Mouse (Mus musculus) heart, embryonic 14.5 days (tissue): ENCODE results near the gene C130032M10Rik. TPM values are rescaled to one million over a fixed set of nuclear protein-coding genes. Genes with fewer than 3 reads are reported as not detected.

Experiments
- ATAC-seq: fragments of 200-750 bp; cut with Nextera tagmentation; 2 replicates; pipeline ENCODE4 v1.8.0; 2017; ENCODE audit warnings: low read depth, moderate TSS enrichment; ENCODE audit not compliant: insufficient number of reproducible peaks, insufficient read depth, low FRiP score
- H3K27ac ChIP-seq, 2 experiments: fragments of 200-500 bp in 1 of 2; fragments of 300-500 bp in 1 of 2; sonication (generic) in 1 of 2; replicated peaks in 1 of 2; 2 replicates each; pipeline ENCODE4 v1.5.1; 2012 to 2014; ENCODE audit warnings: low read depth in 2 of 2, low read length in 2 of 2, control low read depth in 1 of 2, mild to moderate bottlenecking in 1 of 2, mixed read lengths in 1 of 2; ENCODE audit not compliant: control insufficient read depth in 1 of 2, insufficient read depth in 1 of 2
- H3K27me3 ChIP-seq: fragments of 300-500 bp; sonication (generic); 2 replicates; pipeline ENCODE4 v1.6.1; 2014; ENCODE audit warnings: mild to moderate bottlenecking, low read length, control low read depth; ENCODE audit not compliant: control insufficient read depth, insufficient read depth
- H3K36me3 ChIP-seq: fragments of 300-500 bp; sonication (generic); 2 replicates; pipeline ENCODE4 v1.6.1; 2014; ENCODE audit warnings: mild to moderate bottlenecking, control low read depth, low read length, mixed read lengths; ENCODE audit not compliant: control insufficient read depth, insufficient read depth
- H3K4me1 ChIP-seq, 2 experiments: fragments of 200-500 bp in 1 of 2; fragments of 300-500 bp in 1 of 2; sonication (generic) in 1 of 2; 2 replicates each; pipeline ENCODE4 v1.6.1; 2012 to 2014; ENCODE audit warnings: low read length in 2 of 2, control low read depth in 1 of 2, mixed read lengths in 1 of 2; ENCODE audit not compliant: control insufficient read depth in 2 of 2, insufficient read depth in 2 of 2
- H3K4me2 ChIP-seq: fragments of 300-500 bp; sonication (generic); 2 replicates; pipeline ENCODE4 v1.6.1; 2014; ENCODE audit warnings: mild to moderate bottlenecking, low read length
- H3K4me3 ChIP-seq, 2 experiments: fragments of 200-500 bp in 1 of 2; fragments of 300-500 bp in 1 of 2; sonication (generic) in 1 of 2; 2 replicates each; pipeline ENCODE4 v1.5.1; 2012 to 2014; ENCODE audit warnings: low read length in 2 of 2, mild to moderate bottlenecking in 2 of 2, control low read depth in 1 of 2, low read depth in 1 of 2, moderate library complexity in 1 of 2; ENCODE audit not compliant: control insufficient read depth in 1 of 2, insufficient read depth in 1 of 2
- H3K9ac ChIP-seq: fragments of 300-500 bp; sonication (generic); 2 replicates; pipeline ENCODE4 v1.6.1; 2014; ENCODE audit warnings: mild to moderate bottlenecking, low read length
- H3K9me3 ChIP-seq: fragments of 300-500 bp; sonication (generic); 2 replicates; pipeline ENCODE4 v1.6.1; 2016; ENCODE audit warnings: low read length, control low read depth; ENCODE audit not compliant: control insufficient read depth
- WGBS: fragments of 180-500 bp; shearing (Covaris S2); extraction: QIAGEN DNeasy Blood & Tissue Kit; methylation state at CpG from one replicate; pipeline ENCODE4 v1.1.7; 2014; 5-methylcytosine and 5-hydroxymethylcytosine counted together
- polyA plus RNA-seq: library from polyadenylated mRNA; unstranded; fragments of >200 nt; fragmentation: Nextera tagmentation; extraction: Ambion mirVana; gene quantifications from 2 replicates; pipeline ENCODE4 v1.2.1, GENCODE M21; 2014

C130032M10Rik gene
- polyA plus RNA-seq, 1 experiment from 2014 or later = 0.77 TPM

DNA sequence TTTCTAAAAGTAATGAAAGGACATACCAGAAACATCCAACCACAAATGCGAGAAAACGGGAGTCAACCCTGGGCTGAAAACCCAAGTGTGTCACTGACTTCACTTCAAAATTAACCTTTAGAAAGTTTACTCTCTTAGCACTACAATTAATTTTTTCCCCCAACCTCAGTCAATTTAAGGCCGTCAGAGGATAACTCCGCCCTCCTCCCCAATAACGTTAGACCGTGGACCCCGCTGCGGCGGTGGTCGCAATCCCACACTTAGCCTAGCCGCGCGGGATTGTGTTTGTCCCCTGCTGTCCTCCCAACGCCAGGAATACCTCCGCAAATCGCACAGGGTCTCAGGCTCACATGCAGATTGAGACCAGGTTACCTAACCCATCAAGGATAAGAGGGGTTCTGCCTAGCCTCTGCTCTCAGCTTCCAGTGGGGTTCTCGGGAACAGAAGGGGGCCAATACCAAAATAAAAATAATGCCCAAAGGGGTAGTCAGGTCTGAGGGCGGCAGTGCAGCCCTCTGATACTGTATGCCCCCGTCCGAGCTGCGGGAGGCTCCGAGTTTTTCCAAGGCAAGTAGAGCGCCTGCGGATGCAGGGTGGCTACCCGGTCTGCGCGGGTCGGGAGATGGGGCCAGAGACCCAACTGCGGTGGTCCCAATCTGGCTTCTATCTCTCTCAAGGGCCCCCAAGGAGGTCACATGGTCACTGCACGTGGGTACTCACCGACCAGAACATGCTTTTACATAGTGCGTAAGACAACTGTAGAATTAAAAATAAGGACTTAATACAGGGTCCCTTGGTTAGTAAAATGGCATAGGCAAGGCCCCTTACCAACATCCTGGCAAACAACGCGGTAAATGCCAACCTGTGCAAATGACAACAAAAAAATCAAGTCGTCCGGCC is 45.5 kb downstream of the C130032M10Rik start:
- H3K27me3 ChIP-seq = peaks cover 68% of the 10 kb centered on the region
- H3K4me1 ChIP-seq = peaks cover 4 to 26% of the 10 kb centered on the region in 2 experiments; a peak in 3 of 4 replicates
- H3K27ac ChIP-seq = no peak overlapping the region
- H3K4me2 ChIP-seq = peak overlapping the region; percentile 96
- no peaks in the 10 kb centered on the region for H3K36me3 ChIP-seq
- no peak overlapping the region for H3K9ac ChIP-seq
- no peak for ATAC-seq
- H3K9me3 ChIP-seq = no peaks in the 10 kb centered on the region
- peak overlapping the region; percentile 35 to 55 for H3K4me3 ChIP-seq
- WGBS = 6% methylated on average over 36 of the region's 36 CpGs

DNA sequence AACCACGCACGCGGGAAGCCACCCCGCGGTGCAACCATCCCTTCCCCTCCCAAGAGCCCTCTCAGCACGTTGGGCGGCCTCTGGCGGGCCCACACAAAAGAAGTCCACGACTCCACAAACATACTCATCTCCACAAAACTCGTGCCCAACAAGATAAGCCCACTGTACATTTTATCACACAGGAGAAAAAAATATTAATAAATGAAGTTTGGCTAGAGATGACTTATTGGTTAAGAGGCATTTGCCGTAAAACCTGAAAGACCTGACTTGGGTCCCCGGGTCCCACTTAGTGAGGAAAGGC is 46.1 kb downstream of the C130032M10Rik start:
- H3K27ac ChIP-seq = no peak overlapping the region
- 4% methylated on average over 12 of the region's 12 CpGs for WGBS
- peak overlapping the region; percentile 96 for H3K4me2 ChIP-seq
- H3K9ac ChIP-seq = no peak overlapping the region
- H3K4me3 ChIP-seq = peak overlapping the region; percentile 35 to 55
- H3K27me3 ChIP-seq = peaks cover 68% of the 10 kb centered on the region
- no peaks in the 10 kb centered on the region for H3K36me3 ChIP-seq
- ATAC-seq = no peak
- H3K9me3 ChIP-seq = no peaks in the 10 kb centered on the region
- H3K4me1 ChIP-seq = peaks cover 2 to 26% of the 10 kb centered on the region in 2 experiments; a peak in 3 of 4 replicates

DNA sequence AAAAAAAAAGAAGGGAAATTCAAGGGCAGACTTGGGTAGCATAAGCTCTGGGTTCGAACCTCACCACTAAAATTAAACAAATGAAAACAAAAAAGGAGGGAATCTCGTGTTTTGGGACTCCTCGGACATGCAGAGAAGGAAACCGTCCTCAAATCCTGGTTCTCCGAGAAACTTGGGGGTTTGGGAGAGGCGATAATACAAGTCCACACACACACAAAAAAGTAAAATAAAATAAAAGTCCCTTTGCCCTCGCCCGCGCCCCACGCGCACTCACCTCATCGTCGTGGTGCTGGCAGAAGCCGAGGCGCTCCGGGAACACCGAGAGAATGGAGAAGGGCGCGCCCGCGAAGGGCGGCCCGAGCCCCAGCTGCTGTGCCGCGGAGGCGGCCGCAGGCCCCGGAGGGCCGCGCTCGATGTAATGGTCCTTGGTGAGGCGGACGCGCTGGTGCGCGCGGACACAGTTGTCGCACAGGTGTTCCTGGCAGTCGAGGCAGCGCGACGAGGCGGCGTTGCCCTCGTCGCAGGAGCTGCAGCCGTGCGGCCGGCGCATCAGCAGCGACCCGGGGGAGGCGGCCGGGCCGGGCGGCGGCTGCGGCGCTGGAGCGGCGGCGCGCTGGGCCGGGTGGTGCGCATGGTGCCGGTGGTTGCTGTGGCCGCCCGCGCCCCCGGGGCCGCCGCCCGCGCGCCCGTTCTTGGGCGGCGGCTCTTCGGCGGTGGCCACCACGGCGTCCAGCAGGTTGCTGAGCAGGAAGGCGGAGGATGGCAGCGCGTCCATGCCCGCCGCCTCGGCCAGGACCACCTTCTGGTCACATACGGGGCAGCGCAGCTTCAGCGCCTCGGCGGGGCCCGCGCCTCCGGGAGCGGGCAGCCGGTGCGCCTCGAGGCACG is 46.8 kb downstream of the C130032M10Rik start:
- Histone ChIP-seq H3K9me3 (no peaks in the 10 kb centered on the region), H3K9ac (peak overlapping the region; percentile 65; the same call in 1 of the 2 replicates), H3K4me1 (peaks cover 2 to 26% of the 10 kb centered on the region in 2 experiments; a peak in 3 of 4 replicates), H3K36me3 (no peaks in the 10 kb centered on the region), H3K4me2 (peak overlapping the region; percentile 96), H3K27ac (no peak overlapping the region), H3K27me3 (peaks cover 61% of the 10 kb centered on the region), H3K4me3 (peak overlapping the region; percentile 55 to 67)
- no peak for ATAC-seq
- WGBS = under 1% methylated on average over 79 of the region's 101 CpGs

DNA sequence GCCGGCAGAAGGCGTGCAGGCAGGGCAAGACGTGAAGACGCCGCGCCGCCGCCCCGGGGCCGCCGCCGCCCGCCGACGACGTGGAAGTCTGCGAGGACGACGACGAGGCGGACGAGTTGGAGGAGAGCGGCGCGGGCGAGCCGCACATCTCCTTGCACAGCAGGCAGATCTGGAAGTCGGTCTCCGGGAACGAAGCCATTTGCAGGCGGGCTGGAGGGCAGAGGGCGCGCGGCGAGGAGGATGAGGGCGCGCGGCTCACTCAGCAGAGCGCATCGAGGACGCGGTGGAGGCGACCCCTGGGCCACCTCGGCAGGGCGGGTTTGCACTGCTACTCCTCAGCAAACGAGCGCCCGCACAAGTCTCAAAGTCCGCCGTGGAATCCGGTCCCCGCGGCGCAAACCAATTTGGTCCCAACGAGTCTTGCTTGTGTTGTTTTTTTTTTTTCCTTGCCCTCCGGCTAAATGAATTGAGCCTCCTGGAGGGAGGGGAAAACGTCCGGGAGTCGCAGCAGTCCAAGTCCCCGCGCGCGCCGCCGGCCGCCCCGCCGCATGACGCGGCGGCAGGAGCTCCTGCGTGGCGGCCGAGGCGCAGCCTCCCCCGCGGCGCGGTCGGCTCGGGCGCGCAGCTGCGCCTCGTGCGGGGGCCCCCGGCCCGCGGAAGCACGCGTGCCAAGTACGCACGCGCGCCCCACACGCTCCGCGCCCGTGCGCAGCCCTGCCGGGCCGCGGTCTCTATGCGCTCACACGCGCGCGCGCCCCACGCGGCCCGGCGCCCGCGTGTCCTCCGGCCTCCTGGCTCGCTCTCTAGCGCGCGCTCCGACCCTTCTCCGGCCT is 47.6 kb downstream of the C130032M10Rik start:
- peaks cover 61% of the 10 kb centered on the region for H3K27me3 ChIP-seq
- no peaks in the 10 kb centered on the region for H3K9me3 ChIP-seq
- no peak; the same call in 1 of the 2 replicates for ATAC-seq
- no peak overlapping the region for H3K27ac ChIP-seq
- no peaks in the 10 kb centered on the region for H3K36me3 ChIP-seq
- H3K4me1 ChIP-seq = peaks cover 2 to 26% of the 10 kb centered on the region in 2 experiments; a peak in 3 of 4 replicates
- H3K9ac ChIP-seq = peak overlapping the region; percentile 65
- under 1% methylated on average over 107 of the region's 122 CpGs for WGBS
- peak overlapping the region; percentile 55 to 67 for H3K4me3 ChIP-seq
- peak overlapping the region; percentile 96 for H3K4me2 ChIP-seq

DNA sequence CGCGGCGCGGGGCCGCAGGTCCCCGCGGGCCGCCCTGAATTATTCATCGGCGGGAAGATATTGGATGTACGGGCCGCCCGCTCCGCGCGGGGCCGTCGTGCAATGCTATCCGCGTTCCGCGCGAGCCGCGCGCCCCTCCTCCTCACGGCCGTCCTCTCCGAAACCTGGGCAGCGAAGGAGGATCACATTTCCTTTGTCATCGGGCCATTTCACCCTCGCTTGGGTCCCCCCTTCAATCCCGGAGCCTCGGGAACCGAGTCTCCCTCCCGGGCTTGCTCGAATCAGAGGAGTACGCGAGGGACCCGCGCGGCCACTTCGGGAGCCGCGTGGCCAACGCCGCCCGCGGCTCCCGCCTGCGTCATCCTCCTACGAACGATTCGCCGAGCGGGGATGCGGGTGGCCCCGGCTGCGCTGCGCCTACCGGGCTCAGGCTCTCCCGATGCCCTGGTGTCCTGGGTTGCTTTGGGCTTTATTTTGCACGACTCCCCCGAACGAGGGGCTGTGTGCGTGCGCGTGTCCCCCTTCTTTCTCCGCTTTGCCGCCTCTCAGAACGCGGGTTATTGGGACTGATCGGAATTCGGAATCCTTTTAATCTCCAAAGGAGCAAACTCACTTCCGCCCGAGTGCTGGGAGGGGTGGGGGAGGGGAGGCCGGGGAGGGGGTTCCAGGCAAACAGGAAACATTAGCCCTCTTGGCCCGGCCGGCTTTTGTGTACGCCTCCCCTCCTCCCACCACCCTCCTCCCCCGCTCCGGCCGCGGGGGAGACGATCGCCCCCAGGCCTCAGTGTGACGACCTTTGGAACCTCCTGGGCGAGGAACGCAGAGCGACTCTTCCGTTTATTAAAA is 48.5 kb downstream of the C130032M10Rik start, which contains the start of gene Trim71:
Trim71 (minus strand) TSS at position 609 of the 846 bp plus-strand sequence.
- peak within 1 kb of the TSS; percentile 96 for H3K4me2 ChIP-seq
- no peak within 1 kb of the TSS for H3K27ac ChIP-seq
- 0% methylated on average over 79 of the region's 91 CpGs for WGBS
- peak within 1 kb of the TSS; percentile 55 to 67 for H3K4me3 ChIP-seq
- peak within 1 kb of the TSS; percentile 65 for H3K9ac ChIP-seq
- H3K9me3 ChIP-seq = no peaks in the 10 kb centered on the region
- H3K36me3 ChIP-seq = no peaks in the 10 kb centered on the region
- no peak for ATAC-seq
- H3K27me3 ChIP-seq = peaks cover 58% of the 10 kb centered on the region
- peaks cover 2 to 26% of the 10 kb centered on the region in 2 experiments; a peak in 3 of 4 replicates for H3K4me1 ChIP-seq

DNA sequence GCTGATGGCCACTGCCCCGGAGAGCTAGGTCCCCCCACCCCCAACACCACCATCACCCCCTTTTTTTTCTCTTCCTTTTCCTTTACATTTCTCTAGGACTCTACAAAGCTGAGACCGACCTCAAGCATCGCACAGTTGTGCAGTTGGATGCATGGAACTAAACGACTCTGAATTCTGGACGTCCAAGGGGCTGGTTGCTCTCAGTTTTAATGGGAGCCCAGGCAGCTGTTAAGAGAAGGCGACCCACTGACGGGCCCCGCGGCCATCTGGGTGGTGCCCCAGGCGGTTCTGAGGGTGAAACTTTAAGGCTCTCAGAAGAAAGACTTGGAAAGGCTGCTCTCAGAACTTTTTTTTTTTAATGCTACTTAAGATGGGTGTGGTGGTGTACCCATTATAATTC is 49.2 kb downstream of the C130032M10Rik start:
- WGBS = 3% methylated on average over 10 of the region's 10 CpGs
- Histone ChIP-seq H3K27ac (no peak overlapping the region), H3K9me3 (no peaks in the 10 kb centered on the region), H3K9ac (peak overlapping the region; percentile 65), H3K4me2 (peak overlapping the region; percentile 96), H3K4me1 (peaks cover 2 to 26% of the 10 kb centered on the region in 2 experiments; a peak in 3 of 4 replicates), H3K4me3 (peak overlapping the region; percentile 55 to 67), H3K27me3 (peaks cover 54% of the 10 kb centered on the region), H3K36me3 (no peaks in the 10 kb centered on the region)
- ATAC-seq = no peak
